ENCODE assay signal across 19 mouse cellular contexts in genomic region chr11:97373402-97373801, GRCm38 (mm10). TPM values are rescaled to one million over a fixed set of nuclear protein-coding genes. Genes with fewer than 3 reads are reported as not detected.
"Had no signal": no experiment of that assay in that cellular context is flagged by ENCODE, and none has a peak within 500 bp of the region (broad histone marks: within the 10 kb centered on the region; RNA-seq: fewer than 3 reads in every experiment).

No protein-coding gene starts in this region.

- H3K27ac ChIP-seq: layer of hippocampus, adult 2 months; liver, embryonic 14.5 days; macrophage; midbrain, embryonic 12.5 days; midbrain, embryonic 15.5 days; neural tube, embryonic 13.5 days had no signal

- ATAC-seq: liver, postnatal 0 days; lung, postnatal 0 days; midbrain, embryonic 15.5 days had no signal

- H3K9ac ChIP-seq: liver, embryonic 14.5 days; liver, postnatal 0 days; lung, embryonic 14.5 days; midbrain, embryonic 12.5 days; midbrain, embryonic 15.5 days; neural tube, embryonic 13.5 days had no signal

- H3K9me3 ChIP-seq: midbrain, embryonic 12.5 days; midbrain, embryonic 15.5 days; neural tube, embryonic 13.5 days had no signal

- H3K4me3 ChIP-seq: layer of hippocampus, adult 2 months; midbrain, embryonic 12.5 days; midbrain, embryonic 15.5 days; neural tube, embryonic 13.5 days had no signal

- H3K27me3 ChIP-seq: midbrain, embryonic 12.5 days; midbrain, embryonic 15.5 days; neural tube, embryonic 13.5 days had no signal

- H3K4me2 ChIP-seq: liver, embryonic 11.5 days; lung, embryonic 14.5 days; midbrain, embryonic 12.5 days; midbrain, embryonic 15.5 days; neural tube, embryonic 13.5 days had no signal

- DNase-seq: kidney, adult 9 months; kidney, postnatal 14 days; kidney, postnatal 4 days; layer of hippocampus, adult 9-11 months; liver, postnatal 0 days; lung, embryonic 14.5 days; retina, postnatal 1 day; right cerebral cortex, postnatal 25 days; thymus, adult 18-20 months; thymus, postnatal 36 days had no signal

RNA-seq across cellular contexts. Expression of gene Gpr179, which starts 21.5 kb away (rescaled TPM):
- total RNA-seq: neutrophil, adult 5-6 weeks had no signal
- polyA plus RNA-seq: liver, postnatal 0 days had no signal
